Mouse (Mus musculus) bone marrow, adult 2 months (tissue): Measurements from ENCODE around the gene 1700129C05Rik. TPM values are rescaled to one million over a fixed set of nuclear protein-coding genes. Genes with fewer than 3 reads are reported as not detected.

Source experiments
- H3K27ac ChIP-seq: fragments of 200-500 bp; 2 replicates; pipeline ENCODE4 v1.5.1; 2012; ENCODE audit warnings: low read depth, mild to moderate bottlenecking, control low read depth, inconsistent platforms, low read length; ENCODE audit not compliant: control insufficient read depth, poor library complexity, insufficient read depth
- H3K4me1 ChIP-seq: fragments of 200-500 bp; 2 replicates; pipeline ENCODE4 v1.6.1; 2011; ENCODE audit warnings: low read length; ENCODE audit not compliant: control insufficient read depth, insufficient read depth
- H3K4me3 ChIP-seq: fragments of 200-500 bp; replicated peaks from 2 replicates; pipeline ENCODE3; 2011; ENCODE audit warnings: mild to moderate bottlenecking, low read depth, low read length, control low read depth; ENCODE audit not compliant: control insufficient read depth
- CTCF ChIP-seq: fragments of 200-500 bp; IDR thresholded peaks from 2 replicates; pipeline ENCODE4 v1.5.1; 2011; ENCODE audit warnings: low read length, control low read depth; ENCODE audit not compliant: control insufficient read depth, insufficient read depth
- POLR2A ChIP-seq: fragments of 200-500 bp; IDR thresholded peaks from 2 replicates; pipeline ENCODE4 v1.6.1; 2011; ENCODE audit warnings: low read depth, mild to moderate bottlenecking, control low read depth, low read length, borderline replicate concordance; ENCODE audit not compliant: control insufficient read depth
- WGBS: fragments of 180-500 bp; shearing (Covaris S2); methylation state at CpG from one replicate; pipeline ENCODE4 v1.1.7; 2018; 5-methylcytosine and 5-hydroxymethylcytosine counted together
- polyA plus RNA-seq: library from polyadenylated mRNA; stranded (reverse); fragments of >200 nt; gene quantifications from 2 replicates; pipeline ENCODE4 v1.2.4, GENCODE M21; 2011; ENCODE audit warnings: low replicate concordance; ENCODE audit not compliant: missing spikeins, insufficient read depth, insufficient read length

The 1700129C05Rik gene
- polyA plus RNA-seq = not detected in 2 replicates

- H3K4me3 ChIP-seq = no peak within 1 kb of the TSS
- H3K4me1 ChIP-seq = no peaks in the 10 kb centered on the region
- no peak within 1 kb of the TSS for H3K27ac ChIP-seq
- TF ChIP-seq POLR2A (no peak), CTCF (no peak)
- 88% methylated on average over 4 of the region's 4 CpGs for WGBS
These were observed at the start of gene 1700129C05Rik for GRCm38 (mm10) chr14:59142793-59143192. Gene 1700129C05Rik (minus strand): TSS chr14:59142893.

GRCm38 (mm10) chr14:59186121-59186520 is 43.4 kb upstream of the 1700129C05Rik start:
- Histone ChIP-seq H3K4me1 (no peaks in the 10 kb centered on the region), H3K27ac (no peak overlapping the region), H3K4me3 (no peak overlapping the region)
- TF ChIP-seq CTCF (no peak), POLR2A (no peak)
- 78% methylated on average over 2 of the region's 2 CpGs for WGBS

GRCm38 (mm10) chr14:59185514-59185913 is 42.8 kb upstream of the 1700129C05Rik start:
- no peak overlapping the region for H3K4me3 ChIP-seq
- no peak overlapping the region for H3K27ac ChIP-seq
- TF ChIP-seq CTCF (no peak), POLR2A (no peak)
- no peaks in the 10 kb centered on the region for H3K4me1 ChIP-seq

- 61% methylated on average over 2 of the region's 2 CpGs for WGBS
- TF ChIP-seq CTCF (no peak), POLR2A (no peak)
- no peak overlapping the region for H3K4me3 ChIP-seq
These were observed 40.0 kb upstream of the 1700129C05Rik start for GRCm38 (mm10) chr14:59182732-59183131.

GRCm38 (mm10) chr14:59178649-59179048 is 36.0 kb upstream of the 1700129C05Rik start, which contains the start of gene Gm5142:
Gene Gm5142 (minus strand): TSS chr14:59178749.
- H3K27ac ChIP-seq = no peak within 1 kb of the TSS
- TF ChIP-seq CTCF (no peak), POLR2A (no peak)
- no peaks in the 10 kb centered on the region for H3K4me1 ChIP-seq
- H3K4me3 ChIP-seq = no peak within 1 kb of the TSS
- 85% methylated on average over 3 of the region's 3 CpGs for WGBS

More at GRCm38 (mm10) chr14:59182732-59183131, 40.0 kb upstream of the 1700129C05Rik start:
- Histone ChIP-seq H3K4me1 (no peaks in the 10 kb centered on the region), H3K27ac (no peak overlapping the region)

- TF ChIP-seq CTCF = no peak
- TF ChIP-seq POLR2A = no peak
- Histone ChIP-seq H3K4me1 (no peaks in the 10 kb centered on the region), H3K4me3 (no peak overlapping the region), H3K27ac (no peak overlapping the region)
- 51% methylated on average over 3 of the region's 3 CpGs for WGBS
These were observed 14.5 kb upstream of the 1700129C05Rik start for GRCm38 (mm10) chr14:59157016-59157698.

- no peaks in the 10 kb centered on the region for H3K4me1 ChIP-seq
- no peak overlapping the region for H3K27ac ChIP-seq
- TF ChIP-seq POLR2A (no peak), CTCF (no peak)
- 65% methylated on average over 2 of the region's 2 CpGs for WGBS
- no peak overlapping the region for H3K4me3 ChIP-seq
These were observed 12.9 kb upstream of the 1700129C05Rik start for GRCm38 (mm10) chr14:59155589-59155988.

- TF ChIP-seq POLR2A (no peak), CTCF (no peak)
- 4% methylated on average over 2 of the region's 2 CpGs for WGBS
- H3K4me3 ChIP-seq = no peak overlapping the region
These were observed 28.4 kb downstream of the 1700129C05Rik start for GRCm38 (mm10) chr14:59114281-59114680.

More at GRCm38 (mm10) chr14:59114281-59114680, 28.4 kb downstream of the 1700129C05Rik start:
- Histone ChIP-seq H3K4me1 (no peaks in the 10 kb centered on the region), H3K27ac (no peak overlapping the region)
